Mouse (Mus musculus): Measurements from ENCODE around the gene Mageb1. TPM values are rescaled to one million over a fixed set of nuclear protein-coding genes. Genes with fewer than 3 reads are reported as not detected.

The Mageb1 gene
- not detected in 2 replicates for polyA plus RNA-seq (2012)

GRCm38 (mm10) chrX:92016233-92016632 lies at the start of gene Mageb1:
Mageb1 (minus strand) TSS chrX:92016333.

Other genes with a start within 250 kb of the Mageb1 start
- gene Mageb5, start 233.3 kb downstream of the Mageb1 start, polyA plus RNA-seq (2012): not detected in 2 replicates